Mouse (Mus musculus): ENCODE measurements around the gene Rhcg.

DNA sequence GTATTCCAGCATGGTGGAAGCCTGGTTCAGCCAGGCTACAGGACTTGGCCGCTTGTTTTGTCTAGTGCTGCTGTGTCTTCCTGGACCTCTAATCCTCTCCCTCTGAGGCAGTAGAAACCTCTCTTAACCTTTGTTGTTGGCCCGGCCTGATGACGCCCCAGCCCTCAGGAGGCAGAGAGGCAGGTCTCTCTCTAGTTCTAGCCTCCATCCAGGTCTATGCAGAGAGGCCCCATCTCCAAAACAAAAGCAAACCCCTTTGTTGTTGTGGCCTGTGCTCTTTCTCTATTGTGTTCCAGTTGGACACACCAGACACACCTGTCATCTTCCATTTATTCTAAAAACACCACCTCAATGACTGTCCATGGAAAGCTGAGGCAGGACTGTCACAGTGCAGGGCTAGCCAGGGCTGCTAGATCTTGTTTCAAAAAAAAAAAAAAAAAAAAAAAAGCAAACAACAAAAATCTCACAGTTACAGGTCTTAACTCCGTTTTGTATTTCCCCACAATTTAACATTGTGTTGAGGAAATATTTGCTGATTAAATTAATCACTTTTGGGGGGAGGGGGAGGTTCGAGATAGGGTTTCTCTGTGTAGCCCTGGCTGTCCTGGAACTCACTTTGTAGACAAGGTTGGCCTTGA is 43.9 kb upstream of the Rhcg start:
- no peak for TF ChIP-seq CTCF (IDR thresholded peaks at IDR 0.05; ENCODE audit: borderline replicate concordance, control insufficient read depth, extremely low read depth, insufficient read depth, low read length, poor library complexity)
- TF ChIP-seq POLR2A (IDR thresholded peaks at IDR 0.05; ENCODE audit: control insufficient read depth, extremely low read depth, insufficient read depth, low read length, poor library complexity), result no peak

All from thymus, adult 2 months (tissue).